Mouse (Mus musculus) T-helper 17 cell (primary cell): ENCODE measurements at regions not wholly inside any gene's neighbourhood (a gene's known extent, or its start where the extent isn't known, plus 50 kb on each side); places are given as distances from the start of the nearest gene placed in this dataset.

ENCODE experiments used
- in situ Hi-C, 2 experiments: fragments of 300-600 bp; cut with MboI, MseI; formaldehyde crosslinking; loops; 1 replicate in 1 of 2; 2 replicates in 1 of 2; pipeline ENCODE4 v1.15.1; 2025; ENCODE audit warnings: high pct_unique_total_duplicates in 2 of 2

DNA sequence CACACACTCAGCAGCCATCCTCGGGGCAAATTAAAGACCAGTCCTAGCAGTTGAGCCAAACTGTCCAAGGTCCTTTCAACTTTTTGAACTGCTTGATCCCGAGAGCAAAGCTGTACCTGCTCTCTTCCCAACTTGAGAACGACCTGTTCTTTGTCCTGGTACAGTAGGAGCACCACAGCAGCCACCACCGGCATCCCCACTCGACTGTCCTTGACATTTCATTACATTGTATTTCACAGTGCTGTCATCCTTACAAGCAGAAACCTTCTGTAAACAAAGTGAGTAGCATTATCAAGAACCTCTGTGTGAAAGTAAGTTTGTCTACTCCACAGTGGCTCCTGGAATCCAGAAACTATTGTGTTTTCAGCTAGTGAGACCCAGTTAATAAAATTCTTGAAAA lies 240.2 kb upstream of the Zfp462 start:
- in situ Hi-C loops = no loop called here

- in situ Hi-C loops = no loop called here
Observed at GRCm38 (mm10) chr4:54709751-54710150, 235.1 kb upstream of the Zfp462 start.

DNA sequence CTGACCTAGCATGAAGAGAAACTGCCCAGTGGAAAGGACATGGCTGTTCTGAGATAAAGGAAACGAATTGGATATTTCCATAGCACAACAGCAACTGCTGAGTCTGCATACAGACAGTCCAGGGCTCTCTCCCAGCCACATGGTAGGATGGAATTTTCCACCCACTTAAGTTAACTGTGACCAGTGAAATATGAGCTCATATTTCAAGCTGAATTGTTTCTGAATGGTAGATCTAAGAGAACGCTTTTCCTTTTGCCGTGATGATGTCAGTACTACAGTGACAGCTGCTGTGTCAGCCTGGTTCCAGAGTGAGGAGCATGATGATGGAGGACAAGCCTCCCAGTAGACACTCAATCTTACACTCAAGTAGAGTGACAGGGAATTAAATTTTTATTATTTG lies 231.9 kb upstream of the Zfp462 start:
- in situ Hi-C loops = no loop called here

DNA sequence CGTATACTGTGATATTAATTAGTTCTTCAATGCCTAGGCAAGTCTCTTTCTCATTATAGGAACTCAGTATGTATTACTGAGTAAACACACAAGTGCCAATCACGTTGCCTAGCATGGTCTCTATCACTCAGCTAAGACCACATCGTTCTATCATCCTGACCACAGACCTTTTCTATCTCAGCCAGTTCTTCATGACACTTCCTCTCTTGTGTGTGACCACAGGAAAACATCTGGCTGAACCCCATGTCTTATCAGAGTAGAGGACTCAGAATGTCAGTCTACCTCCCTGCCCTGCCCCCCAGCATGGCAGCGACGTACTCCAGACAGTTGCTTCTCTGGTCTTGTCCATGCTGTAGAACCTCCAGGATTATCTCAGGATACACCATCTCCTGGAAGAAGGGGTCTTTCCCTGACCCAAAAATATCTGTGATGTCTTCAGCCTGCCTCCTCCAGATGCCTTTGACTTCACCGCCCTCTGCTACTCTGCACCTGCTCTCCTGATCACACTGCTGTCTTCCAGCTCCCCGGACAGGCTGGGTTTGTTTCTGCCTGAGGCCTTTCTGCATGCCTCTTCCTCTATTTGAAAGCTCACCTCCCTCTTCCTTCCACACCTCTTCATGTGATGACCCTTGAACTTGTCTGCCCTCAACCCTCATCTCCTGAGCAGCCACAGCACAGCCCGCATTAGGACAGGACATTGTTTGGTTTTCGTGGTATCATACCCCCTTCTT lies 230.1 kb upstream of the Zfp462 start:
- in situ Hi-C loops = no loop called here

DNA sequence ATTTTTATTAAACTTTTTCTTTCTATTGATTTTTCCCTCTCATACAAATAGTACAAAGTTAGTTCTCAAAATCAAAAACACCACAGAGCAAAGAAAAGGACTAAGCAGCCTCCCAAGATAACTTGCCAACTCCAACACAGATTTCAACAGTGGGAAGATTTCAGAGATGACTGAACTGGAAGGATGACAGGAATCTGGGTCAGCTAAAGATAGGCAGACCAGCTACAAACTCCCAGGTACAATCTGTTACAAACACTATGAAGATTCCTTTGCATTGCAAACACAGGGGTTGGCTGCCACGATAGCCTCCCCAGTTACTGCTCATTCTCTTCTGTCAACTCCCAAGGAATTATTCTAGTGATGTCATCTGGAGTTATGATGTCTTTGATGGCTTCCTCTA lies 226.8 kb upstream of the Zfp462 start:
- in situ Hi-C loops = no loop called here

DNA sequence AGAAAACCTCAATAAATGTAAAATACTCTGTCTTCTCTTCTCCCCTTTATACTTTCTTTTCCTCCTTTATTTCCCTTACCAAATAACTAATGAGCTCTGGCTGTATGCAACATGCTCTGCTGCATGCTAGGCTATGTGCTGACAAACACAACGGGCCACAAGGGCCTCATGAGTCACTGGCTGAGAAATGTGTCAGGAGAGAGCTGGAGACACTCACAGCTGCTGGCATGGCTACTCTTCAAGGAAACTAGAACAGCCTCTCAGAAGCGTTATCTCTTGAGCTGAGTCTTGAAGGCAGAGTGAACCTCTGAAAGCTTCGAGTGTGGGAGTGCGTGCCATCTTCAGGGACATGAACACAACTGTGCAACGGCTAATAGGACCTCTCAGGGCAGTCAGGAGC lies 205.8 kb upstream of the Zfp462 start:
- in situ Hi-C loops = loop anchor here in 1 of 2 experiments (25.0 kb wide), 1 partner anchor 723 kb away; no protein-coding TSS in a partner anchor

- in situ Hi-C loops = no loop called here
Observed at GRCm38 (mm10) chr4:54751458-54751857, 193.4 kb upstream of the Zfp462 start.

DNA sequence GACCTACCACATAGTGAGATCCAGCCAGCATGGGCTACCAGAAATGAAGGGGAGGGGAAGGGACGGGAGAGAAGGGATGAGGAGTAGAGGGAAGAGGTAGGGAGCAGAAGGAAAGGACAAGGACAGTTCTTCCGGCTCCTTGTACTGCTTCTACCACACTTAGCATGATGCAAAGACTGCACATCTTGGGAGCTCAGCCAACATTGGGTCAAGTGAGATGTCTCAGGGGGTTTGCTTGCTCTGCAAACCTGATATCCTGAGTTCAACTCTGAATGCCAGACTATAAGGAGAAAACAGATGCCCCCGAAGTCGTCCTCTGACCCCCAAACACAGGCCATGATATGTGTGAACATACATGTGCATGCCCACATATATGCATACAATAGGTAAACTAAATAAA lies 188.4 kb upstream of the Zfp462 start:
- in situ Hi-C loops = no loop called here

GRCm38 (mm10) chr4:54757715-54758500 lies 186.9 kb upstream of the Zfp462 start:
- in situ Hi-C loops = no loop called here

DNA sequence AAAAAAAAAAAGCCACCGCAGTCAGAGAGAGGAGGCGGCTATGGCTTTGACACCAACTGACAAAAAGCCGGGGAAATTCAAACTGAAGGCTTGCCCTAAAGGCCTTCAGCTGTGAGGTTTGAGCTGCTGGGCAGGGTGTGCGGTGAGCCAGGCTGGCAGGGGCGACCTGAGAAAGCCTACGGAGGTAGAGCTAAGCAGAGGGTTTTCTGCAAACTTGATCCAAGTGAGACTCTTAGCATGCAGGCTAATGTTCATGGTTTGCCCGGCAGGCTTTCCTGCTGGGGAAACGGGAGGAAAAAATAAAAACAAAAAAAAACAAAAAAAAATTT lies 186.4 kb upstream of the Zfp462 start:
- in situ Hi-C loops = no loop called here

- in situ Hi-C loops = no loop called here
Observed at GRCm38 (mm10) chr4:54761257-54761656, 183.6 kb upstream of the Zfp462 start.

- in situ Hi-C loops = no loop called here
Observed at GRCm38 (mm10) chr4:54765045-54765444, 179.8 kb upstream of the Zfp462 start.

- in situ Hi-C loops = no loop called here
Observed at GRCm38 (mm10) chr4:54767506-54768200, 177.2 kb upstream of the Zfp462 start.

DNA sequence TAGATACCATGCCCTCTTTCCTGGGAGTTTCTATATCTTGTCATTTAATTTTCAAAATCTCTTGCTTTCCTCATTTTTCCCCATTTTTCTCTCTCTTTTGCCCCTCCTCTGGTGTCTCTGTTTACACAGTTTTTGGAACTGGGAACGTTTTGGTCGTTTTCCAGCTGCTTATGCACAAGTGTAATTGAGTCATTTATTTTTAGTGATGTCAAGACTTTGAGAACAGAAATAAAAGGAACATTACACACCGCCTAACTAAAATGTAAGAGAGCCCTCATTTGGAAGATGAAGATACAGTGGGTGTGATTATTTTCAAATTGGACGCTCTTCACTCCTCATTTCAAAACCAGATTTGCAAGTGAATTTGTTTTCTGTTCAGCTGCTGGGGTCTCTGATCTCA lies 176.0 kb upstream of the Zfp462 start:
- in situ Hi-C loops = no loop called here

GRCm38 (mm10) chr4:54774066-54774465 lies 170.8 kb upstream of the Zfp462 start:
- in situ Hi-C loops = no loop called here

GRCm38 (mm10) chr4:54774717-54775116 lies 170.1 kb upstream of the Zfp462 start:
- in situ Hi-C loops = no loop called here

- in situ Hi-C loops = no loop called here
Observed at GRCm38 (mm10) chr4:54780511-54780910, 164.3 kb upstream of the Zfp462 start.

DNA sequence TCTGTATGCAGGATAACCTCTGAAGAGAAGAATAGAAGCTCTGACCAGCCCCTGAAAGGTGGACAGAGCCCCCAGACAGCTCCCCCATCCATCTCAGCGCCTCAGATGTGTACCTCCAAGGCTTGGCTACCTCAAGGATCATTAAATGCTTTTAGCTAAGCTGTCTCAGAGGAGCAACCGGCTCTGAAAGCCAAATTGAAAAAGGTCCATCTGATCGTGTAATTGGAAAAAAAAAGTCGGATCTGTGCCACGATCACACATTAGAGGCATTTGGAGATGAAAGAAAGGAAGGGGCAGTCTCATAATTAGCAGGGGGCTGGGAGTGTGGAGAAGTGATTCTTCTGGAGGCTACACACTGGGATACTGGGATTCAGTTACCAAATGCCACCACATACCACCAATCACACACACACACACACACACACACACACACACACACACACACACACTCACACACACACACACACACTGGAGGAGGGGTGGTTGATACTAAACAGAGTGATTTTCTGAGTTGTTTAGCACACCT lies 153.6 kb upstream of the Zfp462 start:
- in situ Hi-C loops = no loop called here

- in situ Hi-C loops = no loop called here
Observed at GRCm38 (mm10) chr4:54793857-54794256, 151.0 kb upstream of the Zfp462 start.

DNA sequence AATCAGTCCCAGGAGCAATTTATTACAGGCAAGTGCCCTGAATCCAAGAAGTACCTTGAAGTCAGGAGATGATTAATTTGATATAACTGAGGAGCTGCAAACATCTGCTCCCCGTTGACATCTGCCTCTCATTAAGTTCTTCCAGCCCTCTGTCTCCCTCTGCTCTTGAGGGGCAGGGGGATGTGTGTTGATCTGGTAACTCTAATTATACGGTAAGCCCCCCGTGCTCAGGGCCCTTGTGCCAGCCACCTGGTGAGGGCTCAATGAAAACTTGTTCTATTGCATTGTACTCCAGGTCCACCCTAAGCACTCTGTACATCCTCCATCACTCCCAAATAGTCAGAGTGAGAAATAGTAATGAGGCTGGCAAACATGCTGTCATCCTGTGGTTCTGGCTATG lies 149.6 kb upstream of the Zfp462 start:
- in situ Hi-C loops = no loop called here

DNA sequence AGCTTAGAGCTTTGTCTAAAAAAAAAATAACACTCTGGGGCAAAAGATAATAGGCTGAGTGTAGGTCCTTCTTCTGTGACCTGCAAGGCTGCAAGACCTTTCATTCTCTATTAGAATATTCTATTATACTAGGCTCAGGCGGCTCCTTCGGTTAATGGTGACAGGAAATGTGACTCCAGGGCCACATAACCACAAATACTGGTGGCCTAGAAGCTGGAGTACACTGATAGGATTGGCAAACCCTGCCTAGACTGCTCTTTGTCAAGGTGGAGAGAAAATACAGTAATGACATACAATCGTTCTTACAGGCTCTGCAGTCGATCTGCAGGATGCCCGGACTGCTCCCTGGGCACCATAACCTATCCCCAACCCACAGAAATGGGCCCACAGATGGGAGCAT lies 146.3 kb upstream of the Zfp462 start:
- in situ Hi-C loops = no loop called here

GRCm38 (mm10) chr4:54811163-54811562 lies 133.7 kb upstream of the Zfp462 start:
- in situ Hi-C loops = no loop called here
